Mouse (Mus musculus) limb, embryonic 10.5 days (tissue): Measurements from ENCODE around the gene Acsl3. TPM values are rescaled to one million over a fixed set of nuclear protein-coding genes. Genes with fewer than 3 reads are reported as not detected.

Source experiments
- DNase-seq: peaks from one replicate; pipeline ENCODE4 v3.0.0-alpha.2; 2017; ENCODE audit warnings: low spot score
- H3K27ac ChIP-seq: fragments of 300-500 bp; sonication (generic); 2 replicates; pipeline ENCODE4 v1.5.1; 2016; ENCODE audit warnings: mild to moderate bottlenecking
- H3K27me3 ChIP-seq: fragments of 300-500 bp; sonication (generic); 2 replicates; pipeline ENCODE4 v1.6.1; 2016; ENCODE audit warnings: low read depth, mild to moderate bottlenecking; ENCODE audit not compliant: poor library complexity, severe bottlenecking
- H3K36me3 ChIP-seq: fragments of 300-500 bp; sonication (generic); 2 replicates; pipeline ENCODE4 v1.6.1; 2016; ENCODE audit warnings: mild to moderate bottlenecking, moderate library complexity
- H3K4me1 ChIP-seq: fragments of 300-500 bp; sonication (generic); 2 replicates; pipeline ENCODE4 v1.6.1; 2016
- H3K4me3 ChIP-seq: fragments of 300-500 bp; sonication (generic); 2 replicates; pipeline ENCODE4 v1.5.1; 2016; ENCODE audit warnings: mild to moderate bottlenecking, moderate library complexity
- H3K9me3 ChIP-seq: fragments of 300-500 bp; sonication (generic); replicated peaks from 2 replicates; pipeline ENCODE4 v1.6.1; 2016; ENCODE audit warnings: mild to moderate bottlenecking
- WGBS: fragments of 180-500 bp; shearing (Covaris S2); methylation state at CpG from one replicate; pipeline ENCODE4 v1.1.7; 2016; 5-methylcytosine and 5-hydroxymethylcytosine counted together
- polyA plus RNA-seq: library from polyadenylated mRNA; unstranded; fragments of >200 nt; fragmentation: Nextera tagmentation; extraction: Ambion mirVana; gene quantifications from 2 replicates; pipeline ENCODE4 v1.2.1, GENCODE M21; 2016

Acsl3 gene
- polyA plus RNA-seq, 1 experiment from 2014 or later: 82.4 TPM

DNA sequence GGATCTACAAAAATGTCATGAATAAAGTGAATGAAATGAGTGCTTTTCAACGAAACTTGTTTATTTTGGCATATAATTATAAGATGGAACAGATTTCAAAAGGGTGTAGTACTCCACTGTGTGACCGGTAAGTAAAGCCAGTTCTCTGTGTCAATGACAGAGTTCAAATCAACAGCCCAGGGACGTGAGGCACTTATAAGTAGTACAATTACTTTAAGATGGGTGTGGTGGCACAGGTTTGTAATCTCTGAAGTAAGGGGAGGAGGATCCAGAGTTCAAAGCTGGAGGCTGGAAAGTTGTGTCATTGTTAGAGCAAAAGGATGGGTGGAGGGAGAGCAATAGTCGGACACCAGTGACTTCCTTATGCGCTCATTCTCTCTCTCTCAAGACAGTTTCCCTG, 39.3 kb downstream of the Acsl3 start:
- DNase-seq: no peak
- WGBS: 94% methylated on average over 5 of the region's 5 CpGs
- Histone ChIP-seq H3K36me3 (peaks cover 94% of the 10 kb centered on the region), H3K4me3 (no peak overlapping the region), H3K9me3 (no peaks in the 10 kb centered on the region), H3K27me3 (no peaks in the 10 kb centered on the region), H3K4me1 (no peaks in the 10 kb centered on the region), H3K27ac (no peak overlapping the region)

DNA sequence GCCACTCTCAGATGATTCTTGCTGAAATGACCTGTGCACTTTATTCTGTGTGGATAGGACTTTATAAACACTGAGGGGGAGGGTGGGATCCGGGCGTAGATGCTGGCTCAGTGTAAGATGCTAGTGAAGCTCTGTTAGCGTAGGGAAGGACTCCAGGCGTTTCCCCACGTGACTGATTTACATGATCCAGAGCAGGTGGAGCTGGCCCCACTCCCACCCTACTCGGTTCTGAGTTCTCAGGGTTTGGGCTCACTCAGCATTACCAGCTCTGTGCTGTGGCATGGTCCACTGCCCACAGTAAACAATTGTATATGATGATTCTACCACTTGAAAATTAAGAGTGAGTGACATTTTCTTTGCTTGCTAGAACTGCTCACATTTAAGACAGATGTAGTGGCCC, 40.5 kb downstream of the Acsl3 start:
- Histone ChIP-seq H3K27ac (no peak overlapping the region), H3K4me1 (no peaks in the 10 kb centered on the region), H3K4me3 (no peak overlapping the region), H3K27me3 (no peaks in the 10 kb centered on the region), H3K9me3 (no peaks in the 10 kb centered on the region), H3K36me3 (peaks cover 94% of the 10 kb centered on the region)
- 90% methylated on average over 6 of the region's 6 CpGs for WGBS
- DNase-seq: no peak

DNA sequence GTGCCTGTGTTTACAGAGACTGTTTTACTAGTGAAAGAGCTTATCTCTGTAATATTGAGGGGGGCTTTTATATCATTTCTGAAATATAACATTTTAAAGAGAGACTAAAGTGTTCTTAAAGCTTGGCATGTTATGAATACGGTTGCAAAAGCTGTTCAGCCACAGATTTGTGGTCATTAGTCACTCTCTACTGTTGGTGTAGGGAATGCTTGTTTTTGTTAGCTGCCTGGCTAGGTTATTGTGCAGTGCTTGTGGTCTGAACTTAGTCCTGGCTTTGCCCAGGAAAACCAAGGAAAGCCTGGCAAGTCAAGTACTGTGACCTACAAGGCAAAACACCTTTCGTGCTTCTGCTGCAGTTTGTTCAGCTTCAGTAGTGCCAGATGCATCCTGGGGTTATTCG, 44.1 kb downstream of the Acsl3 start:
- Histone ChIP-seq H3K4me3 (no peak overlapping the region), H3K27me3 (no peaks in the 10 kb centered on the region), H3K9me3 (no peaks in the 10 kb centered on the region), H3K27ac (no peak overlapping the region), H3K36me3 (peaks cover 95% of the 10 kb centered on the region), H3K4me1 (no peaks in the 10 kb centered on the region)
- DNase-seq: no peak
- WGBS: 94% methylated on average over 3 of the region's 3 CpGs

DNA sequence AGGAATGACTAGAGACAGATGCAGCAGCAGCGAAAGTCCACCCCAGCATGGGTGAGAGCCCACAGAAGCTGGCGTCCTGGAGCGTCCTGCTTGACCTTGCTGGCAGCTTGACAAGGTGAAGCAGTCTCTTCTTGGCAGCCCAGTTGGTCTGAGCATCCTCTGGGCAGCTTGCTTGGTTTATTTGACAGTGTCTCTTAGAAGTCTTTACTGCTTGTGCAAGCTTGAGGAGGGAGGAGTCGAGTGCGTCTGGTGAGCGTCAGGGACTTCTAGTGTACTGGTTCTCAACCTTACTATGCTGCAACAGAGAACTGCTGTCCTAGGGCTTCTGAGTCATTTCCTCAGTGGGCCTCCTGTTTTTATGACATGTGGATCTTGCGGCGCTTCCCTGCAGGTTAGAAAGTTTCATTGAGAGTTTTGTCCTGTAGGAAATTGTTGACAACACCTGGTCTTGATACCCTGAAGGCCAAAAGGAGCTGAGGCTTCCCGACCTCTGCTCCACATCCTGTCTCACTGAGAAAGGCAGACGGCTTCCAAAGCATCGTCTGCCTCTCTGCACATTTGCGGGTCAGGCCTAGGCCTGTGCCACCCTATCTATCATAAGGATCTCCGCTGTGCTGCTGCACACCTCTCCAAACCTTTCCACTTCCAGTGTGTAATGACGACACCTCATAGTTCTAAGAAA, 44.8 kb downstream of the Acsl3 start:
- Histone ChIP-seq H3K27ac (no peak overlapping the region), H3K4me1 (no peaks in the 10 kb centered on the region), H3K4me3 (no peak overlapping the region), H3K27me3 (no peaks in the 10 kb centered on the region), H3K9me3 (no peaks in the 10 kb centered on the region), H3K36me3 (peaks cover 95% of the 10 kb centered on the region)
- no peak for DNase-seq
- WGBS: 75% methylated on average over 14 of the region's 14 CpGs

DNA sequence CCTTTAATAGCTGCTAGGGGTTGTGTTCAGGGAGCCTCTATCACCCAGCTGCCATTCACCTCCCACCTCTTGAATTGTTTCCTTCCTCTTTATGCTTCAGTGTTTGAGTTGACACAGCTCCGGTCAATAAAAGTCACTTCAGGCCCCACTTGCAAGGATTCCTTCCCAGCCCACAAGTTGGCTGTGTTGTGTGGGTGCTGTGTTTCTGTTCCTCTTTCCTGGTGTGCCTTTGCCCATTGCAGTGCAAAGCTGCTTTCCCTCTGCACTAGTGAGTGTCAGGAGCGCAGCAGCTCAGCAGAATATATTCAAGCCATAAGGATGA, 45.3 kb downstream of the Acsl3 start:
- Histone ChIP-seq H3K9me3 (no peaks in the 10 kb centered on the region), H3K27me3 (no peaks in the 10 kb centered on the region), H3K36me3 (peaks cover 93% of the 10 kb centered on the region), H3K4me1 (no peaks in the 10 kb centered on the region), H3K4me3 (no peak overlapping the region), H3K27ac (no peak overlapping the region)
- 91% methylated on average over 2 of the region's 2 CpGs for WGBS
- DNase-seq: no peak

DNA sequence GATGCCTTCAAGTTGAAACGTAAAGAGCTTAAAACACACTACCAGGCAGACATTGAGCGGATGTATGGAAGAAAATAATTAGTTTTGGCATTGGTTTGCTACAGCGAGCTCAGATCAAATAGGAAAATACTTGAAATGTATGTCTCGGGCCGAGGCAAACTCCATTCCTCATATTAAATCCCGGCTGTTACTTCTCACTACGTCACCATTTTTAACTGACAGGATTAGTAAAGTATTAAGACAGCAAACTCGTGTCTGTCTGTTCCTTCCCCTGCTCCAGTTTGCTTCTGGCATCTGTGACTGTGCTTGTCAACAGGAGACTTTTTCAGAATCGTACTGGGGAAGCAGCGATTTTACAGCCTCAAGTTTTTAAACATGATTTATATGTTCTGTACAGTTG, 48.7 kb downstream of the Acsl3 start:
- 93% methylated on average over 10 of the region's 10 CpGs for WGBS
- peaks cover 63% of the 10 kb centered on the region for H3K36me3 ChIP-seq
- DNase-seq: no peak
- no peaks in the 10 kb centered on the region for H3K9me3 ChIP-seq
- no peak overlapping the region for H3K4me3 ChIP-seq
- no peak overlapping the region for H3K27ac ChIP-seq
- no peaks in the 10 kb centered on the region for H3K4me1 ChIP-seq
- no peaks in the 10 kb centered on the region for H3K27me3 ChIP-seq

DNA sequence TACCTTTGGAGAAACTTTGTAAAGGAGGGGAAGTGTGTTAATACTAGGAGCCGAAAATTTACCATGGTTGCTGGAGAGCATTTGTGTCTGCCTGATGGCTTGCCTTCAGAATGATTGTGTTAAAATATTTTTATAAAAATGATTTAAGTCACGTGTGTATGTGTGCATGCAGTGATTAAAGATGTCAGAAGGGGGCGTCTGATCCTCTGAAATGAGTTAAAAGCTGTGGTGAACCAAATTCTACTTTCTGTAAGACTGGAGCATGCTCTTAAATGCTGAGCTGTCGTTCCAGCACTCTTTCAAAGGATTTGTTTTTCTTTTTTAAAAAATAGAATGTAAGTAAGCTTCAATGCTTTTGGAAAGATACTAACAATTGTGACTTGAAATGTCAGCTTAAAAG, 49.7 kb downstream of the Acsl3 start:
- Histone ChIP-seq H3K4me1 (no peaks in the 10 kb centered on the region), H3K36me3 (peaks cover 53% of the 10 kb centered on the region), H3K4me3 (no peak overlapping the region), H3K27me3 (no peaks in the 10 kb centered on the region), H3K9me3 (no peaks in the 10 kb centered on the region), H3K27ac (no peak overlapping the region)
- 69% methylated on average over 4 of the region's 4 CpGs for WGBS
- no peak for DNase-seq

DNA sequence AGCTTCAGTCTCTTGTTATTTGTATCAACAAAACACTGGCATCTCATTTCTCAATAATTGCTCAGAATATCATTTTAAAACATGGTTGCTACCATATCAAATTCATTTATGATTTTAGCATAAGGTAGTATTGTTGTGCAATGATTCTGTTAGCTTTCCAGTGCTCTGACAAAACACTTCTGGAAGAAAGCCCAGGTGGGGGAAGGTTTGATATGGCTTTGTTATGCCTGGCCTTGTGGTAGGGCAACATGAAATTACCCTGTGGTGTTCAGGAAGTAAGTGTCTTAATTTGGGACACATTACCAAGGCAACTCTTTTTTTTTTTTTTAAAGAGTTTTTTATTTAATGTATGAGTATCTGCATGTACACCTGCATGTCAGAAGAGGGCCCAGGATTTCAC, 52.4 kb downstream of the Acsl3 start:
- Histone ChIP-seq H3K27me3 (no peaks in the 10 kb centered on the region), H3K4me3 (no peak overlapping the region), H3K36me3 (peaks cover 26% of the 10 kb centered on the region), H3K27ac (no peak overlapping the region), H3K4me1 (no peaks in the 10 kb centered on the region), H3K9me3 (no peaks in the 10 kb centered on the region)
- no peak for DNase-seq

DNA sequence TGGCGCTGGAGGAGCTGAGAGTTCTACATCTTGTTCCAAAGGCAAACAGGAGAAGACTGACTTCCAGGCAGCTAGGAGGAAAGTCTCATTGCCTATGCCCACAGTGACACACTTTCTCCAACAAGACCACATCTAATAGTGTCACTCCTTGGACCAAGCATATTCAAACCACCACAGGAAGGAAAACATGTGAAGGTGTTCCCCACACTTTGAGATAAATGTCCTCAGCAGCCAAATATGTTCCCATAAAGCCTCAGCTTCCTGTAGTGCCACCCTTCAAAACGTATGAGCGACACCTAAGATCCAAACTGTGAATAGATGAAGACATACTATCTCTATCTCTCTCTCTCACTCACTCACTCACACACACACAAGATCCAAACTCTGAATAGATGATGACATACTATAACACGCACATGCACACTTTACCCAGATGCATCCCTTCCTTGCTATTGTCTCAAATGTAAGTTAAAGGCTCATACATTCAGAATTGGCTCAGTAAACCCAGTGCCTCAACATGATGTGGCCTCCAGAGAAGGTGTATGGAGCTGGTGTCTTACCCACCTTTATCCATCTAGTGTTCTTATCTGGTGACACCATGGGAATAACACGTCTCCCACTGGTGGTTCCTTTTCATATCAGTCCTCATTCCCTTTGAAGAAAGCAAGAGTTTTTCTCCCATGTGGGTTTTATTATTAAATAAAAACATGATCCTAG, 53.1 kb downstream of the Acsl3 start:
- DNase-seq: no peak
- Histone ChIP-seq H3K9me3 (no peaks in the 10 kb centered on the region), H3K27me3 (no peaks in the 10 kb centered on the region), H3K27ac (no peak overlapping the region), H3K4me3 (no peak overlapping the region), H3K4me1 (peaks cover 6% of the 10 kb centered on the region), H3K36me3 (peaks cover 18% of the 10 kb centered on the region)
- WGBS: 93% methylated on average over 5 of the region's 5 CpGs

DNA sequence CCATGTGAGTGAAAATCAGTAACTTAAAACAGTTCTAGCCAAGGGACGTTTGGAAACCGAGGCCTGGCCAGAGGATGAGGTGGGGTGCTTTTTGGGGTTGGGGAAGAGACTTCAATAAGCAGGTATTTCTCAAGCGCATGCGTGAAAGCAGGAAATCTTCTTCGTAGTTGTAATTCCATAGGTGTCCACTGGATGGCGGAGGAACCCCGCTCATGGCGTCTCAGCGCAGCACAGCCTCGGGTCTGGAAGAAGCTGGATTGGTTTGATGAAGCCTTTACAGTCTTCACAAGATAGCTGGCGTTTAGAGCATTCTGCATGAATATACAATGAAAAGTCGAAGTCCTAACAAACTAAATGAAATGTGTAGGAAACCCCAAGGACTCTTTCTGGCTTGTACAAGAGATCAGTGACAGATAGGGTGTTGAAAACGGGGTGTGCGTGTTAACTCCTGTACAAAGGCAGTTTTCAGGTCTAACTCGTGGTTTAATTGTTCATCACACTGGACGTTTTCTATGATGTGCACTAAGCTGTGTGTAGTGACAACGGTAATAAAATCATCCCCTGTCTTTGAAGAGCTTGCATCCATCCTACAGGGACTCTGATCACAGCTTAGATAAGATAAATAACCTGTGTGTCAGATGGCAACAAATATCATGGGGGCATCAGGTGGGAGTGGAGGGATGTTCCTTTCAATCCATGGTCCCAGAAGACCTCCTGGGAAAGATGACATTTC, 67.0 kb downstream of the Acsl3 start:
- H3K4me3 ChIP-seq: no peak overlapping the region
- no peaks in the 10 kb centered on the region for H3K9me3 ChIP-seq
- no peaks in the 10 kb centered on the region for H3K27me3 ChIP-seq
- peaks cover 5% of the 10 kb centered on the region for H3K4me1 ChIP-seq
- no peak overlapping the region for H3K27ac ChIP-seq
- H3K36me3 ChIP-seq: no peaks in the 10 kb centered on the region
- peak; percentile 81 for DNase-seq
- WGBS: 21% methylated on average over 17 of the region's 17 CpGs

DNA sequence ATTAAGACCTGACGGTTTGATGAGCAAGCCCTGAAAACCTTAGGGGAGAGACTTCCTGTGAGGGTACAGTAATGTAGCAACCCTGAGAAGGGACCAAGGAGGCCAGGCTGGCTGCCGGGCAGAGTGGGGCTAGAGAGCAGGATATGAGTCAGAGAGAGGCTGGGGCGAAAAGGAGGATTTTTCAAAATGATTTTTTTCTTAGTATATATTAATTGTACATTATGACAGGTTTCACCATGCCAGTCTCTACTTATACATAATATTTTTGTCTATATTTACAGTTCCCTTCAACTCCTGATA, 67.5 kb downstream of the Acsl3 start:
- WGBS: 81% methylated on average over 3 of the region's 3 CpGs

DNA sequence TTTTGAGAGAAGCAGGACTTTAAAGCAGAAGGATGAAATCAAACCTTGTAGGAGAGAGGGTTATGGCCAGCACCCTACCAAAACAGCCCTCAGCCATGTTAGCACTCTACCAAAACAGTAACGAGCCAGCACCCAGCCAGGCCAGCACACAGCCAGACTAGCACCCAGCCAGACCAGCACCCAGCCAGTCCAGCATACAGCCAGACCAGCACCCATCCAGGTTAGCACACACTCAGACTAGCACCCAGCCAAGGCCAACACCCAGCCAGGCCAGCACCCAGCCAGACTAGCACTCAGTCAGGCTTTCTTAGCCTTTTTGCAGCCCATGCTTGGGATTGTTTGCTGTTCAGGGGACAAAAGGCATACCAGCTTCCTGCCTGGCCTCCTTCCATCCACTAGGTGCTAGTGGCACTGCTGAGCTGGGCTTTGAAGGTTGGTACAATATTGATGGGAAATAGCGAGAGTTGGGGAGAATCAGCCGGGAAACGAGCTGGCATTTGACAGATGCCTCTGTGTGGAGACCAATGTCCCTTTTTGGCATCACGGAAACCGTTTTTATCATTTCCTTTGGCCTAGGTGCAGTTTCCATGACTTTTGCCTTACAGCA, 68.1 kb downstream of the Acsl3 start:
- H3K4me3 ChIP-seq: no peak overlapping the region
- 50% methylated on average over 6 of the region's 6 CpGs for WGBS
- no peak for DNase-seq

More for the DNA sequence above, 67.5 kb downstream of the Acsl3 start:
- Histone ChIP-seq H3K27me3 (no peaks in the 10 kb centered on the region), H3K9me3 (no peaks in the 10 kb centered on the region), H3K36me3 (no peaks in the 10 kb centered on the region), H3K4me1 (peaks cover 5% of the 10 kb centered on the region), H3K27ac (no peak overlapping the region), H3K4me3 (no peak overlapping the region)
- DNase-seq: no peak

DNA sequence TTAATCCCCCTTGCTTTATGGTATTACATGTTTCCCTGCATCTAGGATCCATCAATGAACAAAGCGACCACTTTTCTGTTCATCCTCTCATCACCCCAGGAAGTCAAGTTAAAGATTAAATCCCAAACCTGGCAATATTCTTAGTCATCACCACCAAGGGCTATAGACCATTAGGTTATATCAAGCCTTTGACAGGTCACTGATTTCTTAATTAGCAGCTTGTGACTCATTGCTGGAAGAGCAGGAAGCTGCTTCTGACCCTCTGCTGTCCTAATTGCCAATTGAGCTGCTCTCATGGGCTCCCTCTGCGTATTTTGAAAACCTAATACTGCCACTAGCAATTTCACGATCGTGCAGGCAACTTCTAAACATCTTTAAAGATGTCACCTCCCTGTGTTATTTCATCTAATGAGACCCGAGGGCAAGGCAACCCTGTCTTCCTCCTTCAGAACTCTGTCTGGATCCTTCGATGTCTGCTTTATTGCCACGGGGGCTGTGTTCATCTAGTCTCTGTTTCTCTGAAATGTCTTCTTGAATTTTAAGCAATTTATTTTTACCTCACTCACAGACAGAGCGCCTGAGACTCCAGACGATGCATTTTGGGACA, 72.6 kb downstream of the Acsl3 start:
- Histone ChIP-seq H3K9me3 (no peaks in the 10 kb centered on the region), H3K27me3 (no peaks in the 10 kb centered on the region), H3K36me3 (no peaks in the 10 kb centered on the region), H3K27ac (no peak overlapping the region), H3K4me1 (peaks cover 11% of the 10 kb centered on the region), H3K4me3 (no peak overlapping the region)
- DNase-seq: no peak
- 82% methylated on average over 9 of the region's 9 CpGs for WGBS

More for the DNA sequence above, 68.1 kb downstream of the Acsl3 start:
- Histone ChIP-seq H3K27me3 (no peaks in the 10 kb centered on the region), H3K36me3 (no peaks in the 10 kb centered on the region), H3K4me1 (peaks cover 5% of the 10 kb centered on the region), H3K9me3 (no peaks in the 10 kb centered on the region), H3K27ac (peak overlapping the region; percentile 65; the same call in 1 of the 2 replicates)
